In genomic region chr4:135667266-135667844, GRCm38 (mm10) we compare ENCODE assay signal across 9 mouse cellular contexts. TPM values are rescaled to one million over a fixed set of nuclear protein-coding genes. Genes with fewer than 3 reads are reported as not detected.
DNase-seq lines count a peak whose midpoint lies in the region; ATAC-seq and TF ChIP-seq lines count a peak whose summit lies in the region.
"Had no signal": no experiment of that assay in that cellular context is flagged by ENCODE, and none has a peak within 500 bp of the region (broad histone marks: within the 10 kb centered on the region; RNA-seq: fewer than 3 reads in every experiment).

No protein-coding gene starts in this region.

- no peak overlapping the region for H3K9ac ChIP-seq in hindbrain, embryonic 14.5 days

- H3K4me2 ChIP-seq in hindbrain, embryonic 14.5 days (replicated peaks) = peak overlapping the region; percentile 26

- H3K9me3 ChIP-seq in G1E (replicated peaks) = no peaks in the 10 kb centered on the region
- no peaks in the 10 kb centered on the region for H3K9me3 ChIP-seq in hindbrain, embryonic 14.5 days (ENCODE audit: control insufficient read depth, low read length)

- no peak overlapping the region for H3K4me3 ChIP-seq in kidney, adult 2 months (ENCODE audit: insufficient read depth, low read depth, low read length)
- no peak overlapping the region for H3K4me3 ChIP-seq in G1E (ENCODE audit: low read depth, low read length)
- H3K4me3 ChIP-seq in cortical plate, adult 2 months (ENCODE audit: insufficient read depth, low read length) = no peak overlapping the region
- no peak overlapping the region for H3K4me3 ChIP-seq in hindbrain, embryonic 14.5 days (replicated peaks; ENCODE audit: low read length)
- no peak overlapping the region for H3K4me3 ChIP-seq in small intestine, adult 2 months (ENCODE audit: low read depth, low read length)
- H3K4me3 ChIP-seq: erythroblast, embryonic 14.5 days had no signal

- no peak for ATAC-seq in G1E (ENCODE audit: extremely low read depth, insufficient number of reproducible peaks, low FRiP score, poor library complexity, severe bottlenecking)
- no peak for ATAC-seq in hindbrain, embryonic 14.5 days (ENCODE audit: low FRiP score)

- DNase-seq in kidney, adult 2 months = peak; percentile 68
- no peak for DNase-seq in kidney, adult 8-10 months
- DNase-seq in G1E (ENCODE audit: low spot score) = peak; percentile 56
- DNase-seq in hindbrain, embryonic 14.5 days (ENCODE audit: low spot score) = peak; percentile 82
- DNase-seq in lung, postnatal 10 days = peak; percentile 70
- DNase-seq in frontal cortex, postnatal 14 days (ENCODE audit: low spot score in 2 of 2) = no peak

- no peak for TF ChIP-seq POLR2A in kidney, adult 2 months (IDR thresholded peaks at IDR 0.05; ENCODE audit: low read depth, low read length)
- TF ChIP-seq POLR2A in cortical plate, adult 2 months (IDR thresholded peaks at IDR 0.05; ENCODE audit: extremely low read depth, insufficient read depth, low read length) = no peak
- no peak for TF ChIP-seq POLR2A in small intestine, adult 2 months (IDR thresholded peaks at IDR 0.05; ENCODE audit: low read depth, low read length)

- no peaks in the 10 kb centered on the region for H3K27me3 ChIP-seq in kidney, adult 2 months (replicated peaks; ENCODE audit: control insufficient read depth, insufficient read depth, low read length)
- peaks cover 6% of the 10 kb centered on the region; the same call in 1 of the 2 replicates for H3K27me3 ChIP-seq in G1E (ENCODE audit: insufficient read depth, low read length)
- H3K27me3 ChIP-seq in hindbrain, embryonic 14.5 days (ENCODE audit: control insufficient read depth, insufficient read depth, low read length) = no peaks in the 10 kb centered on the region
- H3K27me3 ChIP-seq in small intestine, adult 2 months (ENCODE audit: control insufficient read depth, insufficient read depth, low read length) = no peaks in the 10 kb centered on the region

- WGBS in kidney, adult 2 months = 13% methylated on average over 16 of the region's 16 CpGs
- 14% methylated on average over 16 of the region's 16 CpGs for WGBS in hindbrain, embryonic 14.5 days
- 8% methylated on average over 16 of the region's 16 CpGs for WGBS in small intestine, adult 2 months

- no peak overlapping the region for H3K27ac ChIP-seq in kidney, adult 2 months (ENCODE audit: insufficient read depth, low read depth, low read length)
- H3K27ac ChIP-seq in cortical plate, adult 2 months (ENCODE audit: insufficient read depth, low read length) = no peak overlapping the region
- no peak overlapping the region for H3K27ac ChIP-seq in hindbrain, embryonic 14.5 days
- H3K27ac ChIP-seq in small intestine, adult 2 months (ENCODE audit: insufficient read depth, low read depth, low read length) = no peak overlapping the region

- peak; percentile 58 for TF ChIP-seq CTCF in kidney, adult 2 months (conservative IDR thresholded peaks at IDR 0.05; ENCODE audit: insufficient read depth, insufficient read length, low read depth, low read length)
- 0 out of 2 replicates have a peak, but pooled peaks have one; percentile 40 for TF ChIP-seq CTCF in G1E (IDR thresholded peaks at IDR 0.05; ENCODE audit: low read depth, low read length)
- TF ChIP-seq CTCF in cortical plate, adult 2 months (IDR thresholded peaks at IDR 0.05; ENCODE audit: extremely low read depth, insufficient read depth, low read length) = peak; percentile 61
- TF ChIP-seq CTCF in small intestine, adult 2 months (IDR thresholded peaks at IDR 0.05; ENCODE audit: extremely low read depth, insufficient read length, insufficient replicate concordance, low read depth, low read length) = peak; percentile 51; the same call in 1 of the 2 replicates

- H3K4me1 ChIP-seq in kidney, adult 2 months (ENCODE audit: control insufficient read depth, insufficient read depth, low read length) = no peaks in the 10 kb centered on the region
- H3K4me1 ChIP-seq in G1E (ENCODE audit: insufficient read depth, low read depth, low read length) = no peaks in the 10 kb centered on the region; the same call in 1 of the 2 replicates
- no peaks in the 10 kb centered on the region for H3K4me1 ChIP-seq in cortical plate, adult 2 months (ENCODE audit: control insufficient read depth, insufficient read depth, low read length)
- H3K4me1 ChIP-seq in hindbrain, embryonic 14.5 days (replicated peaks; ENCODE audit: control insufficient read depth, insufficient read depth, low read length) = no peaks in the 10 kb centered on the region
- peaks cover 7% of the 10 kb centered on the region for H3K4me1 ChIP-seq in small intestine, adult 2 months (ENCODE audit: control insufficient read depth, insufficient read depth, insufficient read length, low read length)

- no peaks in the 10 kb centered on the region for H3K36me3 ChIP-seq in kidney, adult 2 months (ENCODE audit: control insufficient read depth, insufficient read depth, low read length)
- H3K36me3 ChIP-seq in G1E (replicated peaks) = no peaks in the 10 kb centered on the region
- no peaks in the 10 kb centered on the region for H3K36me3 ChIP-seq in hindbrain, embryonic 14.5 days (replicated peaks; ENCODE audit: control insufficient read depth, insufficient read depth)
- no peaks in the 10 kb centered on the region for H3K36me3 ChIP-seq in small intestine, adult 2 months (ENCODE audit: control insufficient read depth, insufficient read depth, low read length)

RNA-seq across cellular contexts. Expression of gene Ifnlr1, which starts 18.7 kb away (rescaled TPM):
- polyA plus RNA-seq in kidney, adult 2 months (2012; rRNA removed) = 2.2 TPM in 2 replicates
- total RNA-seq in G1E (2014; fragmentation: Nextera tagmentation) (not detected in 2 replicates), G1E (2017) (under 0.01 and 0.06 TPM in 2 replicates)
- not detected in 2 replicates for polyA plus RNA-seq in G1E (2012)
- 0.11 and 0.15 TPM in 2 replicates for polyA plus RNA-seq in cortical plate, adult 2 months (2012; rRNA removed)
- 0.25 and 0.54 TPM in 2 replicates for polyA plus RNA-seq in hindbrain, embryonic 14.5 days (2014; fragmentation: Nextera tagmentation; extraction: Ambion mirVana)
- polyA plus RNA-seq in small intestine, adult 2 months (2012; rRNA removed) = 4.9 and 11.4 TPM in 2 replicates
- polyA plus RNA-seq: erythroblast, embryonic 14.5 days had no signal

Comparison
In these comparisons a context has a peak if more than half of its experiments do, and no peak if none do; other contexts are left out.
1. DNase-seq: peak in kidney, adult 2 months (single experiment), G1E (single experiment), hindbrain, embryonic 14.5 days (single experiment) and lung, postnatal 10 days (single experiment); none in kidney, adult 8-10 months (0 of 2) and frontal cortex, postnatal 14 days (0 of 2).
2. Peak in every context shown above with its lines, with median percentiles within 50 percentile points of each other: CTCF ChIP-seq.